Mouse (Mus musculus) forebrain, embryonic 16.5 days (tissue): ENCODE results near the gene Rassf8. TPM values are rescaled to one million over a fixed set of nuclear protein-coding genes. Genes with fewer than 3 reads are reported as not detected.

ENCODE experiments used
- ATAC-seq: fragments of 200-750 bp; cut with Nextera tagmentation; 2 replicates; pipeline ENCODE4 v1.8.0; 2017; ENCODE audit warnings: mild to moderate bottlenecking, moderate library complexity
- H3K27ac ChIP-seq: fragments of 300-500 bp; sonication (generic); 2 replicates; pipeline ENCODE4 v1.5.1; 2014; ENCODE audit warnings: low read length, control low read depth
- H3K27me3 ChIP-seq: fragments of 300-500 bp; sonication (generic); replicated peaks from 2 replicates; pipeline ENCODE4 v1.6.1; 2014; ENCODE audit warnings: low read length; ENCODE audit not compliant: control insufficient read depth, insufficient read depth
- H3K36me3 ChIP-seq: fragments of 300-500 bp; sonication (generic); 2 replicates; pipeline ENCODE4 v1.6.1; 2014; ENCODE audit not compliant: control insufficient read depth, insufficient read depth
- H3K4me1 ChIP-seq: fragments of 300-500 bp; sonication (generic); replicated peaks from 2 replicates; pipeline ENCODE4 v1.6.1; 2014; ENCODE audit warnings: low read length; ENCODE audit not compliant: control insufficient read depth, insufficient read depth
- H3K4me2 ChIP-seq: fragments of 300-500 bp; sonication (generic); 2 replicates; pipeline ENCODE4 v1.6.1; 2014; ENCODE audit warnings: mild to moderate bottlenecking, low read length, control low read depth
- H3K4me3 ChIP-seq: fragments of 300-500 bp; sonication (generic); replicated peaks from 2 replicates; pipeline ENCODE4 v1.5.1; 2014; ENCODE audit warnings: mild to moderate bottlenecking, low read length, control low read depth
- H3K9ac ChIP-seq: fragments of 300-500 bp; sonication (generic); replicated peaks from 2 replicates; pipeline ENCODE4 v1.6.1; 2014; ENCODE audit warnings: low read depth, low read length, control low read depth
- H3K9me3 ChIP-seq: fragments of 300-500 bp; sonication (generic); 2 replicates; pipeline ENCODE4 v1.6.1; 2016; ENCODE audit warnings: low read length; ENCODE audit not compliant: control insufficient read depth
- WGBS: fragments of 180-500 bp; shearing (Covaris S2); extraction: QIAGEN DNeasy Blood & Tissue Kit; methylation state at CpG from one replicate; pipeline ENCODE4 v1.1.7; 2014; 5-methylcytosine and 5-hydroxymethylcytosine counted together
- polyA plus RNA-seq: library from polyadenylated mRNA; unstranded; fragments of >200 nt; fragmentation: Nextera tagmentation; extraction: Ambion mirVana; gene quantifications from 2 replicates; pipeline ENCODE4 v1.2.1, GENCODE M21; 2015

Rassf8 gene
- polyA plus RNA-seq, 1 experiment from 2014 or later, result 3.4 TPM

- peaks cover 9% of the 10 kb centered on the region for H3K4me1 ChIP-seq
- H3K36me3 ChIP-seq, result no peaks in the 10 kb centered on the region
- no peak overlapping the region for H3K9ac ChIP-seq
- no peak overlapping the region for H3K4me3 ChIP-seq
- 86% methylated on average over 5 of the region's 5 CpGs for WGBS
- H3K9me3 ChIP-seq, result no peaks in the 10 kb centered on the region
- H3K27me3 ChIP-seq, result no peaks in the 10 kb centered on the region
- no peak for ATAC-seq
- no peak overlapping the region for H3K4me2 ChIP-seq
- no peak overlapping the region for H3K27ac ChIP-seq
Observed at GRCm38 (mm10) chr6:145767637-145768036, 21.1 kb downstream of the Rassf8 start.

- Histone ChIP-seq H3K4me2 (no peak overlapping the region), H3K4me1 (peaks cover 6% of the 10 kb centered on the region), H3K27ac (no peak overlapping the region), H3K9ac (no peak overlapping the region), H3K36me3 (no peaks in the 10 kb centered on the region), H3K9me3 (no peaks in the 10 kb centered on the region), H3K4me3 (no peak overlapping the region), H3K27me3 (no peaks in the 10 kb centered on the region)
- ATAC-seq, result peak; percentile 88
- WGBS, result 46% methylated on average over 10 of the region's 10 CpGs
Observed at GRCm38 (mm10) chr6:145768671-145769292, 22.2 kb downstream of the Rassf8 start.

- no peak for ATAC-seq
- Histone ChIP-seq H3K4me1 (peaks cover 4% of the 10 kb centered on the region), H3K27ac (no peak overlapping the region), H3K4me2 (no peak overlapping the region), H3K27me3 (no peaks in the 10 kb centered on the region), H3K4me3 (no peak overlapping the region), H3K36me3 (no peaks in the 10 kb centered on the region), H3K9ac (no peak overlapping the region), H3K9me3 (no peaks in the 10 kb centered on the region)
- WGBS, result 60% methylated on average over 11 of the region's 11 CpGs
Observed at GRCm38 (mm10) chr6:145769855-145770254, 23.3 kb downstream of the Rassf8 start.

GRCm38 (mm10) chr6:145770272-145771000 lies 23.9 kb downstream of the Rassf8 start:
- Histone ChIP-seq H3K27ac (no peak overlapping the region), H3K9ac (no peak overlapping the region), H3K9me3 (no peaks in the 10 kb centered on the region), H3K4me2 (no peak overlapping the region), H3K4me1 (peaks cover 4% of the 10 kb centered on the region), H3K27me3 (no peaks in the 10 kb centered on the region), H3K4me3 (no peak overlapping the region), H3K36me3 (no peaks in the 10 kb centered on the region)
- WGBS, result 42% methylated on average over 18 of the region's 18 CpGs
- no peak for ATAC-seq

- no peaks in the 10 kb centered on the region for H3K27me3 ChIP-seq
- H3K9ac ChIP-seq, result no peak overlapping the region
- H3K36me3 ChIP-seq, result no peaks in the 10 kb centered on the region
- no peak for ATAC-seq
- peaks cover 4% of the 10 kb centered on the region for H3K4me1 ChIP-seq
- WGBS, result 92% methylated on average over 2 of the region's 2 CpGs
- no peak overlapping the region for H3K4me2 ChIP-seq
- no peak overlapping the region for H3K4me3 ChIP-seq
- H3K27ac ChIP-seq, result no peak overlapping the region
- no peaks in the 10 kb centered on the region for H3K9me3 ChIP-seq
Observed at GRCm38 (mm10) chr6:145774436-145774835, 27.9 kb downstream of the Rassf8 start.

- ATAC-seq, result no peak
- Histone ChIP-seq H3K9me3 (no peaks in the 10 kb centered on the region), H3K4me3 (no peak overlapping the region), H3K36me3 (no peaks in the 10 kb centered on the region), H3K4me1 (0 out of 2 replicates have a peak, but pooled peaks cover 2% of the 10 kb centered on the region), H3K4me2 (no peak overlapping the region), H3K27ac (no peak overlapping the region), H3K9ac (no peak overlapping the region), H3K27me3 (no peaks in the 10 kb centered on the region)
- WGBS, result 77% methylated on average over 4 of the region's 4 CpGs
Observed at GRCm38 (mm10) chr6:145776241-145776640, 29.7 kb downstream of the Rassf8 start.

- Histone ChIP-seq H3K27me3 (no peaks in the 10 kb centered on the region), H3K9ac (no peak overlapping the region), H3K4me1 (0 out of 2 replicates have a peak, but pooled peaks cover 3% of the 10 kb centered on the region), H3K36me3 (no peaks in the 10 kb centered on the region), H3K4me3 (no peak overlapping the region), H3K27ac (no peak overlapping the region), H3K4me2 (no peak overlapping the region), H3K9me3 (no peaks in the 10 kb centered on the region)
- no peak for ATAC-seq
- WGBS, result 12% methylated on average over 6 of the region's 6 CpGs
Observed at GRCm38 (mm10) chr6:145779383-145779782, 32.8 kb downstream of the Rassf8 start.

GRCm38 (mm10) chr6:145780180-145780802 lies 33.7 kb downstream of the Rassf8 start:
- 70% methylated on average over 8 of the region's 8 CpGs for WGBS
- Histone ChIP-seq H3K9me3 (no peaks in the 10 kb centered on the region), H3K4me1 (0 out of 2 replicates have a peak, but pooled peaks cover 3% of the 10 kb centered on the region), H3K4me2 (no peak overlapping the region), H3K27ac (no peak overlapping the region), H3K27me3 (no peaks in the 10 kb centered on the region), H3K9ac (no peak overlapping the region), H3K4me3 (no peak overlapping the region), H3K36me3 (no peaks in the 10 kb centered on the region)
- no peak for ATAC-seq

- H3K27ac ChIP-seq, result no peak overlapping the region
- no peak overlapping the region for H3K9ac ChIP-seq
- ATAC-seq, result no peak
- no peak overlapping the region for H3K4me3 ChIP-seq
- no peaks in the 10 kb centered on the region for H3K27me3 ChIP-seq
- no peaks in the 10 kb centered on the region for H3K36me3 ChIP-seq
- H3K4me2 ChIP-seq, result no peak overlapping the region
- H3K9me3 ChIP-seq, result no peaks in the 10 kb centered on the region
- H3K4me1 ChIP-seq, result 0 out of 2 replicates have a peak, but pooled peaks cover 3% of the 10 kb centered on the region
- WGBS, result 73% methylated on average over 9 of the region's 9 CpGs
Observed at GRCm38 (mm10) chr6:145781256-145781655, 34.7 kb downstream of the Rassf8 start.
